Mouse (Mus musculus) intestine, postnatal 0 days (tissue): Measurements from ENCODE around the gene Anxa1. TPM values are rescaled to one million over a fixed set of nuclear protein-coding genes. Genes with fewer than 3 reads are reported as not detected.

Source experiments
- ATAC-seq: fragments of 200-750 bp; cut with Nextera tagmentation; 2 replicates; pipeline ENCODE4 v1.8.0; 2017; ENCODE audit warnings: mild to moderate bottlenecking, moderate TSS enrichment, moderate library complexity
- H3K27ac ChIP-seq: fragments of 300-500 bp; sonication (generic); 2 replicates; pipeline ENCODE4 v1.5.1; 2014; ENCODE audit warnings: mild to moderate bottlenecking, low read depth, low read length, moderate library complexity
- H3K27me3 ChIP-seq: fragments of 300-500 bp; sonication (generic); replicated peaks from 2 replicates; pipeline ENCODE4 v1.6.1; 2014; ENCODE audit warnings: low read length, mixed read lengths; ENCODE audit not compliant: control insufficient read depth, insufficient read depth
- H3K36me3 ChIP-seq: fragments of 300-500 bp; sonication (generic); 2 replicates; pipeline ENCODE4 v1.6.1; 2014; ENCODE audit warnings: mild to moderate bottlenecking, moderate library complexity; ENCODE audit not compliant: control insufficient read depth, insufficient read depth
- H3K4me1 ChIP-seq: fragments of 300-500 bp; sonication (generic); replicated peaks from 2 replicates; pipeline ENCODE4 v1.6.1; 2014; ENCODE audit warnings: antibody characterized with exemption, low read length, mixed read lengths; ENCODE audit not compliant: control insufficient read depth, insufficient read depth
- H3K4me2 ChIP-seq: fragments of 300-500 bp; sonication (generic); replicated peaks from 2 replicates; pipeline ENCODE4 v1.6.1; 2014; ENCODE audit warnings: low read depth, mild to moderate bottlenecking, moderate library complexity
- H3K4me3 ChIP-seq: fragments of 300-500 bp; sonication (generic); 2 replicates; pipeline ENCODE4 v1.5.1; 2014; ENCODE audit warnings: low read depth, low read length
- H3K9ac ChIP-seq: fragments of 300-500 bp; sonication (generic); 2 replicates; pipeline ENCODE4 v1.6.1; 2014; ENCODE audit warnings: mild to moderate bottlenecking, low read depth, low read length
- H3K9me3 ChIP-seq: fragments of 300-500 bp; sonication (generic); 2 replicates; pipeline ENCODE4 v1.6.1; 2016; ENCODE audit warnings: mixed run types; ENCODE audit not compliant: control insufficient read depth
- CTCF ChIP-seq: sonication (generic); IDR thresholded peaks from 2 replicates; pipeline ENCODE4 v1.5.1; 2016; ENCODE audit warnings: low read depth, mild to moderate bottlenecking, control low read depth, antibody characterized with exemption, moderate library complexity
- WGBS: fragments of 180-500 bp; shearing (Covaris S2); extraction: QIAGEN DNeasy Blood & Tissue Kit; methylation state at CpG from one replicate; pipeline ENCODE4 v1.1.7; 2014; 5-methylcytosine and 5-hydroxymethylcytosine counted together
- polyA plus RNA-seq: library from polyadenylated mRNA; unstranded; fragments of >200 nt; fragmentation: Nextera tagmentation; extraction: Ambion mirVana; gene quantifications from 2 replicates; pipeline ENCODE4 v1.2.1, GENCODE M21; 2015

The Anxa1 gene
- polyA plus RNA-seq = 46.5 and 48.9 TPM in 2 replicates

DNA sequence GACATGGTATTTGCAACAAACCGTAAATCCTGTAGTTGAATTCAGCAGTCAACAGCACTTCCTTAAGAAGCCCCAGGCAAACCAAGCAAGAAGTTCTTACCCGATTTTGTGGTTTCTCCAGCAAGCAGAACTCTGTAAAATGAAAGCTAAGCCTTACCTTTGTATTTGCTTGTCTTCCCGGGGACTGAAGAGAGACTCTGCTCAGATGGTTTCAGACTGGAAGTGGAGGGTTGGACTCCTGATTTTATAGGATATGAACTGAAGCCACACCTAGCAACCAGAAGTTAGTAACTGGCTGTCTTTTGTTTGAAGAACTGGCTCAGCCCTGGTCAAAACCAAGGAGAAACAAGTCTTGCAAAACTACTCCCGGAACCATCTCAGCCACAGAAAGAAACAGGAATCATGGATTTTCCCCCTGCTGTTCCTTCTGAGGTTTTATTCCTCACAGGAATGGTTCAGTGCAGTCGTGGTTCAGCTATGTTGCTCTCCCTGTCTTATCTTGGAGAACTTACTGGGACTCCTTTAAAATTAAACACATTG lies at the start of gene Anxa1:
TSS of gene Anxa1 (minus strand) at position 490 of the 540 bp plus-strand sequence.
- no peak for ATAC-seq
- H3K9ac ChIP-seq = no peak within 1 kb of the TSS
- no peaks in the 10 kb centered on the region for H3K36me3 ChIP-seq
- 25% methylated on average over 5 of the region's 5 CpGs for WGBS
- H3K4me2 ChIP-seq = peak within 1 kb of the TSS; percentile 35
- H3K27me3 ChIP-seq = no peaks in the 10 kb centered on the region
- no peak for TF ChIP-seq CTCF
- H3K4me1 ChIP-seq = no peaks in the 10 kb centered on the region
- peak within 1 kb of the TSS; percentile 23 for H3K4me3 ChIP-seq
- no peaks in the 10 kb centered on the region for H3K9me3 ChIP-seq
- no peak within 1 kb of the TSS for H3K27ac ChIP-seq

DNA sequence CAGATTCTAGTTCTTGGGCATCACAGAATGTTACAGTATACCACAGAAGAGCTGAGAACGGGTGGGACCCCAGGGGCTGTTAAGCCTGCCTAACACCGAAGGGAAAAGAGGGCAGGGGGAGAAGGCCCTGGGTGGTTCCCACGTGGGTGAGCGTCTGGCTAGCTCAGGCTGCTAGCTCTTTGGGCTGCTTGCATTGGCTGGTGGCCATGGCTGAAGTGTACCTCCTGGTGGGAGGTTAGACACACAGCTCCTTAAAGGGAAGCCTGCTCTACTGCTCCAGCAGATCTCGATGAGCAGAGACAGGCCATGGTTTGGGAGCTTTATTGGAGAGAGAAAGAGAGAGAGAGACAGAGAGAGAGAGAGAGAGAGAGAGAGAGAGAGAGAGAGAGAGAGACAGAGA lies 46.3 kb upstream of the Anxa1 start:
- H3K4me3 ChIP-seq = no peak overlapping the region
- ATAC-seq = no peak
- 57% methylated on average over 5 of the region's 5 CpGs for WGBS
- H3K36me3 ChIP-seq = no peaks in the 10 kb centered on the region
- no peak overlapping the region for H3K9ac ChIP-seq
- peak; percentile 22; the same call in 1 of the 2 replicates for TF ChIP-seq CTCF
- no peaks in the 10 kb centered on the region for H3K9me3 ChIP-seq
- H3K27me3 ChIP-seq = no peaks in the 10 kb centered on the region
- H3K27ac ChIP-seq = no peak overlapping the region
- H3K4me1 ChIP-seq = no peaks in the 10 kb centered on the region
- H3K4me2 ChIP-seq = no peak overlapping the region

DNA sequence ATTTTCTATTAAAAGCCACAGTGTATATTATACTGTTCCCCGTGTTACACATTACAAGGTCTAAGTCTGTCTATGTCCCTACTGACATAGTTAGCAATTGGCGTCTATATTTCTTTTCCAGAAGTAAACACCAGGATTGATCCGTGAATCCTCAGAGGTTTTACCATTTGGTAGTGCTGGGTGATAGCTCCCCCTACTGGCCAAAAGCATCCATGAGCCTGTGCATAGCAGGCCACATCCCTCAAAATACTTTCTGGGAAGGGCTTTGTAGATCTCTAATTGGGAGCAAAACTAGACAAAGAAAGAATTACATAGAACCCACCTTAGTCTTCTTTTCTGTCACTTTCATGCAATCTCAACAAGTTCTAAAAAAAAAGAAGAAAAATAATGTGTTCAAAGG lies 43.8 kb upstream of the Anxa1 start:
- no peak overlapping the region for H3K9ac ChIP-seq
- WGBS = 8% methylated on average over 3 of the region's 3 CpGs
- TF ChIP-seq CTCF = peak; percentile 92
- H3K4me2 ChIP-seq = no peak overlapping the region
- no peak overlapping the region for H3K4me3 ChIP-seq
- no peak overlapping the region for H3K27ac ChIP-seq
- no peaks in the 10 kb centered on the region for H3K36me3 ChIP-seq
- H3K4me1 ChIP-seq = no peaks in the 10 kb centered on the region
- no peaks in the 10 kb centered on the region for H3K27me3 ChIP-seq
- ATAC-seq = no peak
- no peaks in the 10 kb centered on the region for H3K9me3 ChIP-seq

DNA sequence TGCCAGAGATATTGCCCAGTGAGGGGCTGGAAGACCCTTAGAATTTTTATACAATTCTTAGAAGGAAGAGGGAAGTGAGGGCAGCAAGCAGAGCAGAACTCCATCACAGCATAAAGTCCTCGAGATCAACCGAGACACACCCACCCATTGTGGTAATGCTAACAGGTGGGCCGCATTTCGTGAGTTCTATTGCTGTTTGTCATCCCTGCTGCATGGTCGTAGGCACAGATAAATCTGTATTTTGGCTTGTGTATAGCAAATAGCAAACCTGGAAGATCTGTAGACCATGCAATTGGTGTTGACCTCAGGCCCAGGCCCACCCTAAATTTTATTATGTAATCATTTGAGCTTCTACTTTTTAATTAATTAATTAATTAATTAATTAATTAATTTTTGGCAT lies 43.2 kb upstream of the Anxa1 start:
- WGBS = 62% methylated on average over 5 of the region's 5 CpGs
- no peak overlapping the region for H3K9ac ChIP-seq
- no peak for ATAC-seq
- no peak overlapping the region for H3K27ac ChIP-seq
- no peaks in the 10 kb centered on the region for H3K4me1 ChIP-seq
- no peaks in the 10 kb centered on the region for H3K9me3 ChIP-seq
- TF ChIP-seq CTCF = no peak
- H3K4me2 ChIP-seq = no peak overlapping the region
- no peaks in the 10 kb centered on the region for H3K36me3 ChIP-seq
- no peak overlapping the region for H3K4me3 ChIP-seq
- H3K27me3 ChIP-seq = no peaks in the 10 kb centered on the region

DNA sequence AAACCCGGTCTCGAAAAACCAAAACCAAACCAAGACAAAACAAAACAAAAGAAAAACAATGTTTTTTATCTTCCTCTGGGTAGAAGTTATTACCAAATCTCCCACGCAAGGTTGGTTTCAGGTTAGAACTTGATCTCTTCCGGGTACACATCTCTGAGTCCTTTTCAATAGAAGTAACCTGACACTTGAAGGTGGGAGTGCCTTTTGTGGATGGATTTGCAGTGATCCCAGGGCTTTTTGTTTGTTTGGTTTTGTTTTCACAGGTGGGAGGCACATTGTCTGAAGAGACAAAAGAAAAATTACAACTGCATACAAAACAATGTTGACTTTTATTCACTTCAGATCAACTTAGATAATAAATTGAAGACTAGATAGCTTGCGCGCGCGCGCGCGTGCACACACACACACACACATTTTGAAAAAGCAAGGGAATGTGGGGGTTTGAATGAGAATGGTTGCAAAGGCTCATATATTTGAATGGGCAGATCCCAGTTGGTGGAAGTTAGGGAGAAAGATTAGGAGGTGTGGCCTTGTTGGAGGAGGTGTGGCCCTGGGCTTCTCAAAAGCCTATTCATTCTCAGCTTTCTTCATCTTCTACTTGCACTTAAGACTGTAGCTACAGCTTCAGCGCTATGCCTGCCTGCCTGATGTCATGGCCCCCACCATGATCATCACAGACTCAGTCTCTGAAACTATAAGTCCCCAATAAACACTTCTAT lies 35.9 kb upstream of the Anxa1 start:
- no peak for ATAC-seq
- Histone ChIP-seq H3K4me3 (no peak overlapping the region), H3K36me3 (no peaks in the 10 kb centered on the region), H3K9ac (no peak overlapping the region), H3K9me3 (no peaks in the 10 kb centered on the region), H3K4me2 (no peak overlapping the region), H3K4me1 (no peaks in the 10 kb centered on the region), H3K27me3 (no peaks in the 10 kb centered on the region), H3K27ac (no peak overlapping the region)
- no peak for TF ChIP-seq CTCF
- 74% methylated on average over 12 of the region's 12 CpGs for WGBS

DNA sequence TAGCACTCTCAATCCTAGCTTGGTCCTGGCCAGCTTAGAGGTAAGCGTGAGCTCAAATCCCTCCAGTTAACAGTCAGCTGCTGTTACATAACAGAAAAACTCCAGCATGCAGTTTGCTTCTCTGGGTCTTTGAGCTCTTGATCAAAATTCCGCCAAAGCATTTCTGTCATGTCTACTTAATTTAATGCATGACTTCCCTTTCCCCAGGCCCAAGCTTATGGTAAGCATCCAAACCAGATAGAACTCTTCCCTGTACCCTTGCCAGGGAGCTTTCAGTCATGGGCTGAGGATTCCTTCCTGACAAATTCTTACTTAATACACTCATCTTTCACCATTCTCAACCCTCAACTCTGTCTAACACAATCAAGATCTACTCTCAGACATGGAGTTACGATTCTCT lies 20.5 kb upstream of the Anxa1 start:
- Histone ChIP-seq H3K4me2 (no peak overlapping the region), H3K9me3 (no peaks in the 10 kb centered on the region), H3K9ac (no peak overlapping the region), H3K4me3 (no peak overlapping the region), H3K27ac (no peak overlapping the region), H3K27me3 (no peaks in the 10 kb centered on the region), H3K36me3 (no peaks in the 10 kb centered on the region), H3K4me1 (no peaks in the 10 kb centered on the region)
- WGBS = 83% methylated on average over 3 of the region's 3 CpGs
- no peak for TF ChIP-seq CTCF
- no peak for ATAC-seq
